Mouse (Mus musculus) lung, adult 2 months (tissue): ENCODE data around the gene Prep.

ENCODE experiments used
- CTCF ChIP-seq: fragments of 200-500 bp; IDR thresholded peaks from 2 replicates; pipeline ENCODE4 v1.5.1; 2011; ENCODE audit warnings: mild to moderate bottlenecking, low read length, control low read depth; ENCODE audit not compliant: insufficient read depth
- POLR2A ChIP-seq: fragments of 200-500 bp; IDR thresholded peaks from 2 replicates; pipeline ENCODE4 v1.6.1; 2011; ENCODE audit warnings: low read depth, mild to moderate bottlenecking, control low read depth, low read length, borderline replicate concordance; ENCODE audit errors: extremely low read depth

DNA sequence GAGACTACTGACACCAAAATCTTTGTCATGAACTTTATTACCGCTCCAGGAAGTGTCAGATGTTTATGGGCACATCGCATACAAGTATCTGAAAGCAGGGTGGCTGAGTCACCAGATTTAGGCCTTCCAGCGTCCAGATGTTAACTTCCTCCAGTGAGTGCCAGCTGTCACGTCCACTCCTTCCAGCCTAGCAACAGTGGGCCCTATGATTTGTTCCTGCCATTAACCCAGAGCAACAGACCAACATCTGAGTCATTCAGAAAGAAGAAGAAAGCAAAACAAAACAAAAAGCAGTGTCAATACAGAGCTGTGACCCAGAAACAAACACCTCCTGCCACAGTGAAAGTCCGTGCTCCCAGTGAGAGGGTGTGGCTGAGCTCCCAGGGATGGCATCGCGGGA lies 47.6 kb upstream of the Prep start:
- no peak for TF ChIP-seq CTCF
- no peak for TF ChIP-seq POLR2A
